Mouse (Mus musculus) brain, adult 2 months (tissue): Measurements from ENCODE around the gene Cadm2.

Experiments
- DNase-seq: peaks from one replicate; pipeline ENCODE4 v3.0.0; 2011; ENCODE audit warnings: low read depth, low spot score

Gene Cadm2

GRCm38 (mm10) chr16:66768684-66769389 is 851.9 kb downstream of the Cadm2 start:
- DNase-seq = peak; percentile 87

GRCm38 (mm10) chr16:66761546-66762473 is 858.9 kb downstream of the Cadm2 start:
- no peak for DNase-seq

GRCm38 (mm10) chr16:66748533-66748932 is 872.2 kb downstream of the Cadm2 start:
- DNase-seq = peak; percentile 75

DNA sequence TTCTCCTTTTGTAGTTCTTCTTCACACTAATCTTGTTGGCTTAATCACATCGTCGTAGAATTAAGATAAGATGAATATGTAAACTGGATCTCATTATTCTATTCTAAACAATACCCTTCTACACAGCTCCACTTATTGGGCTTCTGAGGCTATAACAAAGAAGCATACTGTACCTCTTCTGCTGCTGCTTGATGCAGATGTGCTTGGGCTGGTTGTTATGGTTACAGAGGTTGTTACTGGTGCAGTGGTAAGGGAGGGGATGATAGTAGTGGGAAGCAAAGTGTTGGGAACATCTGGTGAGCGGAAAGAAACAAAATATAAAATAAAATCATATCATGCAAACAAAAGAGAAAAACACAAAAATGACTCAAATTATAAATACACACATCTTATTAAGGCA is 889.5 kb downstream of the Cadm2 start:
- DNase-seq = peak; percentile 66

GRCm38 (mm10) chr16:66706476-66706875 is 914.2 kb downstream of the Cadm2 start:
- DNase-seq = peak; percentile 62

- DNase-seq = peak; percentile 40
Observed at GRCm38 (mm10) chr16:66694783-66695182, 925.9 kb downstream of the Cadm2 start.

DNA sequence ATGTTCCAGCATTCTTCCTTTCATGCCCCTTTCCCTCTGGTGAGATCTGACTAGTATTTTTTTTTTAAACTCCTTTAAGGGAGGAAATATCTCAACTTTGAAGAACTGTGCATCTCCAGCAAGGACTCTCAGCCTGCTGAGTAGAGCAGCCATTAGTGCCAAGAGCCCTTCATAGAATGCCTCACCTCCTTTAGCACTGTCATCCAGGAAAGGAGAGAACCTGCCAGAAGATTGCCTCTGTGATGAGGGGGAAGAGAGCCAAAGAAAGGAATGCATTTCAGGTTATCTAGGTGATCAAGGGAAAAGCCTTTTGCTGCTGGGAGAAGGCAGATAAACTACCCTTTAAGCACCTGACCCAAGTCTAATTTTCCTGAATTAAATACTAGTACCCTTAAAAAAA is 943.5 kb downstream of the Cadm2 start:
- peak; percentile 47 for DNase-seq

DNA sequence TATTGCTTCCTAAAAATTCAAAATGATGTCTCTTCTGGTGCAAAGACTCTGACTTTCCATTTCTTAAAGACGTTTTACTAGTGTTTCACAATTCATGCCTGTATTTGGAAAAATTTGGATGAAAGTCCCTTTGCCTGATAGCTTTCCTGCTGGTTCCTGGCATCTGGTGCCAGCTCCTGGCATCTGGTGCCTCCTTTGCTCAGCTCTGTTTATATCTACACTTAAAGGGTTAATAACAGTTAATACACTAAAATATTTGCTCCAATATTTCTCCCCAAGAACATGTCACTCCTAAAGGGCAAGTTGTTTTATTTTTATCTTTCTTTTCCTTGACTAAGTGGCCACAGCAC is 969.7 kb downstream of the Cadm2 start:
- peak; percentile 83 for DNase-seq

DNA sequence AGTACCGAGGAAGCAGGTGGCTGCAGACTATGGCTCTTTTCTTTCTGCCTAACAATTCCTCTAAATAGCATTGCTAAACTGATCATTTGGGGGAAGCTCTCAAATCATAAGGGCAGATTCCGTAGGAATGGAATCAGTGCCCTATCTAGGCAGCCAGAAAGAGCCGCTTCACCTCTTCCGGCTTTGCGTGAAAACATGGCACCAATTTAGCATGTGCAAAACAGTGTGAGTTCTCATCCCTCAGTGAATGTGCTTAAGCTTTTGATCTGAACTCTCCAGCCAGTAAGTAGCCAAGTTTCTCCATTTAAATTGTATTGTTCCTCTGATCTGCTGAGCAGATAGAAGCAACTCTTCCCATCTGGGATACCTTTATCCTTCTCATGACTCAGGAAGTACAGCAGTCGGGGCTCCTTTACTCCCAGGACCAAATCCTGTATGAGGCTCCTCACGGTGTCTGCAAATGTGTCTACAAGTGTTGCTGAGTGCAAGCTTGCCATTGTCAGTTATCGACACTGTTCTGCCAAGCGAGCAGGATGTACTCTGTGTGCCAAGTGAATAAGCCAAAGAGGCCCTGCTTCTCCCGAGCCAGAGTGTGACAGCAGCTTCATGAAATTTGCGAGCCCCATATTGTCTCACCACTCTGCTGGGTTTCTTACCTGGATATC is 970.2 kb downstream of the Cadm2 start:
- DNase-seq = peak; percentile 95

DNA sequence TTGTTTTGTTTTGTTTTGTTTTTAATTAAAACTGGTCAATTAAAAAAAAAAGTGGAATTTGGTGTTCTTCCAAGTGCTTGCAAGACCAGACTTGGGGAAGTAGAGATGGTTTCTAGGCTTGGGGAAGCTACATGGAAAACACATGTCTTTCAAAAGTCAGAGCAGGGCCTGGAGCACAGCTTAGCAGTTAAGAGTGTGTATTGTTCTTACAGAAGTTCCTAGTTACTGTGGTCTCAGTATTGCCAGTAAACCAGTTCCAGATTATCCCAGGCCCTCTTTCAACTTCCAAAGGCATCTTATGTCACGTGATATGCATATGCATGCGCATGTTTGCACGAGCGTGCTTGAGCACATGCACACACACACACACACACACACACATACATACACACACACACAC is 972.9 kb downstream of the Cadm2 start:
- no peak for DNase-seq

- peak; percentile 35 for DNase-seq
Observed at GRCm38 (mm10) chr16:66643606-66644005, 977.1 kb downstream of the Cadm2 start.

DNA sequence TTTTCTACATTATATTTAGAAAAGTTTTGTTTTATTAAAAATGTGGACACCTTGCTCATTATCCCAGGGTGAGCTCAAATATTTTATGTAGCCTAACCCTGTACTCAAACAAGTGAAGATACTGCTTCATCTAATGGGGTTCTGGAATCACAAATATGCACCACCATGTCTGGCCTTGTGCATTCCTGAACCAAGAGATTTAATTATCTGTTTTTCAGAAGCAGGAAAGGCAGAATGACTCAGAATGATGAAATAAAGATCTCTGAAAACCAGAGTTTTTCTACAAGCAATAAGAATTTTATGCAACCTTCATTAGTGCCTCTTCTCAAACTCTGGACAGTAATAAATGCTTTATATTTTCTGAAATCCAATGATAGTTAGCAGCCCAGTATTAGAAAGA is 993.2 kb downstream of the Cadm2 start:
- DNase-seq = no peak

- DNase-seq = no peak
Observed at GRCm38 (mm10) chr16:66622423-66622822, 998.3 kb downstream of the Cadm2 start.

- DNase-seq = no peak
Observed at GRCm38 (mm10) chr16:66612624-66613023, 1008.1 kb downstream of the Cadm2 start.
